Mouse (Mus musculus) ovary, postnatal 36 days (tissue): ENCODE results near the gene Rps19bp1.
A peak's percentile ranks its signal among the peaks of the same experiment; 100 is the strongest.

Source experiments
- DNase-seq: peaks from one replicate; pipeline ENCODE4 v3.0.0; 2022; ENCODE audit warnings: low spot score, mixed read lengths

Rps19bp1 gene

GRCm38 (mm10) chr15:80256656-80257601 is 7.2 kb downstream of the Rps19bp1 start:
- DNase-seq: no peak

- no peak for DNase-seq
Measured at GRCm38 (mm10) chr15:80256242-80256641, 7.9 kb downstream of the Rps19bp1 start.

GRCm38 (mm10) chr15:80255646-80256121 is 8.4 kb downstream of the Rps19bp1 start:
- DNase-seq: peak; percentile 83

GRCm38 (mm10) chr15:80254847-80255645 is 9.1 kb downstream of the Rps19bp1 start, which contains the start of gene Atf4:
Gene Atf4, plus strand, starts transcription at chr15:80255184.
- peak; percentile 96 for DNase-seq

- no peak for DNase-seq
Measured at GRCm38 (mm10) chr15:80254207-80254606, 9.9 kb downstream of the Rps19bp1 start.

- DNase-seq: no peak
Measured at GRCm38 (mm10) chr15:80253530-80253929, 10.6 kb downstream of the Rps19bp1 start.

- peak; percentile 36 for DNase-seq
Measured at GRCm38 (mm10) chr15:80250586-80250985, 13.5 kb downstream of the Rps19bp1 start.

- DNase-seq: no peak
Measured at GRCm38 (mm10) chr15:80249672-80250071, 14.4 kb downstream of the Rps19bp1 start.

- DNase-seq: no peak
Measured at GRCm38 (mm10) chr15:80248596-80248995, 15.5 kb downstream of the Rps19bp1 start.

- no peak for DNase-seq
Measured at GRCm38 (mm10) chr15:80248135-80248534, 16.0 kb downstream of the Rps19bp1 start.

GRCm38 (mm10) chr15:80235535-80235934 is 28.6 kb downstream of the Rps19bp1 start, which contains the start of gene AC140267.1:
Gene AC140267.1, plus strand, starts transcription at chr15:80235835.
- DNase-seq: no peak

GRCm38 (mm10) chr15:80233733-80234509 is 30.2 kb downstream of the Rps19bp1 start, which contains the start of gene Mief1:
Gene Mief1, plus strand, starts transcription at chr15:80234018.
- peak; percentile 99 for DNase-seq

GRCm38 (mm10) chr15:80233053-80233452 is 31.1 kb downstream of the Rps19bp1 start:
- no peak for DNase-seq

- no peak for DNase-seq
Measured at GRCm38 (mm10) chr15:80232331-80232730, 31.8 kb downstream of the Rps19bp1 start.

GRCm38 (mm10) chr15:80228071-80228800 is 35.9 kb downstream of the Rps19bp1 start:
- DNase-seq: no peak

- DNase-seq: no peak
Measured at GRCm38 (mm10) chr15:80225796-80226195, 38.3 kb downstream of the Rps19bp1 start.

GRCm38 (mm10) chr15:80225208-80225607 is 38.9 kb downstream of the Rps19bp1 start:
- DNase-seq: peak; percentile 78

GRCm38 (mm10) chr15:80223751-80224150 is 40.4 kb downstream of the Rps19bp1 start:
- DNase-seq: no peak

GRCm38 (mm10) chr15:80221031-80221430 is 43.1 kb downstream of the Rps19bp1 start:
- no peak for DNase-seq

- no peak for DNase-seq
Measured at GRCm38 (mm10) chr15:80219705-80220657, 44.1 kb downstream of the Rps19bp1 start.
